Mouse (Mus musculus): ENCODE data around the gene Serpinb7.

DNA sequence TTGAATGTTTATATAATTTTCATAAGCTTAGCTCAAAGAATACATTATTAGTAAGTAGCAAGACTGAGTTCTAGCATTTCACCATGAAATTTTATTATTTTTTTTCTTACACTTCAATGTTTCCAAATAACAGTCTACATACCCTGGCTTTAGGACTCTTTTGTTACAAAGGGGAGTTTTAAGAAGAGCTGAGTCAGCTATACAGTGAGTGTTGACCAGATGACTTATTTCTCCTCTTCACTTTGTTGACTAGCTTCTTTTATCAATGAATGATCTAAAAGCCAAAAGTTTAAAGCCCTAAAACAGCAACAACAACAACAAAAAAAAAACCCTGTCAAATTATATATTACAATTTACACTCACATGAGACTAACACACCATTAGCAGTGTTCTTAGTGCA, 31.8 kb downstream of the Serpinb7 start:
- TF ChIP-seq CTCF (IDR thresholded peaks at IDR 0.05; ENCODE audit: low read depth), result no peak
- TF ChIP-seq EP300 (IDR thresholded peaks at IDR 0.05; ENCODE audit: low read depth), result no peak

Measured in liver, embryonic 14.5 days (tissue).